Mouse (Mus musculus) kidney, embryonic 15.5 days (tissue): ENCODE data around the gene Nktr. TPM values are rescaled to one million over a fixed set of nuclear protein-coding genes. Genes with fewer than 3 reads are reported as not detected.
A peak's percentile ranks its signal among the peaks of the same experiment; 100 is the strongest.

Experiments used
- ATAC-seq: fragments of 200-750 bp; cut with Nextera tagmentation; replicated peaks from 2 replicates; pipeline ENCODE4 v1.8.0; 2017; ENCODE audit warnings: moderate TSS enrichment; ENCODE audit not compliant: low FRiP score
- H3K27ac ChIP-seq: fragments of 300-500 bp; sonication (generic); 2 replicates; pipeline ENCODE4 v1.5.1; 2015; ENCODE audit warnings: mild to moderate bottlenecking, inconsistent platforms
- H3K27me3 ChIP-seq: fragments of 300-500 bp; sonication (generic); 2 replicates; pipeline ENCODE4 v1.6.1; 2015; ENCODE audit warnings: inconsistent platforms
- H3K36me3 ChIP-seq: fragments of 300-500 bp; sonication (generic); 2 replicates; pipeline ENCODE4 v1.6.1; 2015; ENCODE audit warnings: inconsistent platforms
- H3K4me1 ChIP-seq: fragments of 300-500 bp; sonication (generic); 2 replicates; pipeline ENCODE4 v1.6.1; 2015; ENCODE audit warnings: inconsistent platforms
- H3K4me2 ChIP-seq: fragments of 300-500 bp; sonication (generic); 2 replicates; pipeline ENCODE4 v1.6.1; 2015; ENCODE audit warnings: moderate library complexity, mild to moderate bottlenecking, inconsistent platforms
- H3K4me3 ChIP-seq: fragments of 300-500 bp; sonication (generic); replicated peaks from 2 replicates; pipeline ENCODE4 v1.5.1; 2015; ENCODE audit warnings: mild to moderate bottlenecking, inconsistent platforms
- H3K9ac ChIP-seq: fragments of 300-500 bp; sonication (generic); 2 replicates; pipeline ENCODE4 v1.6.1; 2015; ENCODE audit warnings: mild to moderate bottlenecking, inconsistent platforms
- H3K9me3 ChIP-seq: fragments of 300-500 bp; sonication (generic); replicated peaks from 2 replicates; pipeline ENCODE4 v1.6.1; 2016; ENCODE audit warnings: inconsistent platforms
- WGBS: fragments of 180-500 bp; shearing (Covaris S2); methylation state at CpG from one replicate; pipeline ENCODE4 v1.1.7; 2015; ENCODE audit warnings: mixed read lengths; 5-methylcytosine and 5-hydroxymethylcytosine counted together
- polyA plus RNA-seq: library from polyadenylated mRNA; unstranded; fragments of >200 nt; fragmentation: Nextera tagmentation; extraction: Ambion mirVana; gene quantifications from 2 replicates; pipeline ENCODE4 v1.2.1, GENCODE M21; 2015

Gene Nktr
- polyA plus RNA-seq: 59.6 and 67.8 TPM in 2 replicates

- Histone ChIP-seq H3K9me3 (no peaks in the 10 kb centered on the region), H3K9ac (peak within 1 kb of the TSS; percentile 95), H3K36me3 (peaks cover 7% of the 10 kb centered on the region; the same call in 1 of the 2 replicates), H3K4me3 (peak within 1 kb of the TSS; percentile 87), H3K27ac (peak within 1 kb of the TSS; percentile 96), H3K4me2 (peak within 1 kb of the TSS; percentile 87), H3K4me1 (peaks cover 22% of the 10 kb centered on the region), H3K27me3 (no peaks in the 10 kb centered on the region)
- ATAC-seq: peak; percentile 99
- under 1% methylated on average over 61 of the region's 61 CpGs for WGBS
Observed at GRCm38 (mm10) chr9:121718792-121719318, at the start of gene Nktr. TSS of gene Nktr (plus strand) at chr9:121719169.

- Histone ChIP-seq H3K9ac (peak overlapping the region; percentile 12; the same call in 1 of the 2 replicates), H3K27me3 (peaks cover 62% of the 10 kb centered on the region), H3K4me1 (peaks cover 30% of the 10 kb centered on the region), H3K4me3 (peak overlapping the region; percentile 30), H3K4me2 (peak overlapping the region; percentile 64), H3K9me3 (no peaks in the 10 kb centered on the region), H3K27ac (no peak overlapping the region), H3K36me3 (no peaks in the 10 kb centered on the region)
- 0% methylated on average over 28 of the region's 28 CpGs for WGBS
- ATAC-seq: peak; percentile 76
Observed at GRCm38 (mm10) chr9:121669348-121669791, 49.6 kb upstream of the Nktr start.

GRCm38 (mm10) chr9:121671300-121671699 is 47.7 kb upstream of the Nktr start:
- no peak for ATAC-seq
- 22% methylated on average over 7 of the region's 7 CpGs for WGBS
- H3K4me3 ChIP-seq: no peak overlapping the region

GRCm38 (mm10) chr9:121672311-121672710 is 46.7 kb upstream of the Nktr start:
- H3K4me1 ChIP-seq: peaks cover 28% of the 10 kb centered on the region
- 53% methylated on average over 5 of the region's 5 CpGs for WGBS
- no peak overlapping the region for H3K27ac ChIP-seq
- ATAC-seq: no peak
- H3K36me3 ChIP-seq: no peaks in the 10 kb centered on the region
- no peaks in the 10 kb centered on the region for H3K9me3 ChIP-seq
- H3K27me3 ChIP-seq: peaks cover 39% of the 10 kb centered on the region
- no peak overlapping the region for H3K9ac ChIP-seq
- H3K4me2 ChIP-seq: no peak overlapping the region
- no peak overlapping the region for H3K4me3 ChIP-seq

More at GRCm38 (mm10) chr9:121671300-121671699, 47.7 kb upstream of the Nktr start:
- Histone ChIP-seq H3K36me3 (no peaks in the 10 kb centered on the region), H3K9ac (no peak overlapping the region), H3K27me3 (peaks cover 46% of the 10 kb centered on the region), H3K4me2 (no peak overlapping the region), H3K27ac (no peak overlapping the region), H3K9me3 (no peaks in the 10 kb centered on the region), H3K4me1 (peaks cover 33% of the 10 kb centered on the region)

- WGBS: 75% methylated on average over 5 of the region's 5 CpGs
- H3K4me2 ChIP-seq: no peak overlapping the region
- no peaks in the 10 kb centered on the region for H3K9me3 ChIP-seq
- H3K36me3 ChIP-seq: no peaks in the 10 kb centered on the region
- peaks cover 28% of the 10 kb centered on the region for H3K4me1 ChIP-seq
- ATAC-seq: no peak
- no peak overlapping the region for H3K27ac ChIP-seq
- H3K4me3 ChIP-seq: no peak overlapping the region
- peaks cover 25% of the 10 kb centered on the region for H3K27me3 ChIP-seq
- no peak overlapping the region for H3K9ac ChIP-seq
Observed at GRCm38 (mm10) chr9:121673716-121674115, 45.3 kb upstream of the Nktr start.

- Histone ChIP-seq H3K4me3 (no peak overlapping the region), H3K36me3 (no peaks in the 10 kb centered on the region), H3K27me3 (peaks cover 13% of the 10 kb centered on the region), H3K4me2 (no peak overlapping the region), H3K9ac (no peak overlapping the region), H3K4me1 (peaks cover 23% of the 10 kb centered on the region), H3K27ac (no peak overlapping the region), H3K9me3 (no peaks in the 10 kb centered on the region)
- 61% methylated on average over 9 of the region's 9 CpGs for WGBS
- ATAC-seq: no peak
Observed at GRCm38 (mm10) chr9:121675011-121675410, 44.0 kb upstream of the Nktr start.

GRCm38 (mm10) chr9:121675556-121675955 is 43.4 kb upstream of the Nktr start:
- Histone ChIP-seq H3K27ac (no peak overlapping the region), H3K9ac (no peak overlapping the region), H3K4me3 (no peak overlapping the region), H3K4me2 (no peak overlapping the region), H3K4me1 (peaks cover 21% of the 10 kb centered on the region), H3K36me3 (no peaks in the 10 kb centered on the region), H3K9me3 (no peaks in the 10 kb centered on the region), H3K27me3 (peaks cover 8% of the 10 kb centered on the region)
- WGBS: 75% methylated on average over 2 of the region's 2 CpGs
- no peak for ATAC-seq

- Histone ChIP-seq H3K36me3 (0 out of 2 replicates have a peak, but pooled peaks cover 4% of the 10 kb centered on the region), H3K27me3 (no peaks in the 10 kb centered on the region), H3K9me3 (no peaks in the 10 kb centered on the region), H3K4me1 (peaks cover 21% of the 10 kb centered on the region), H3K9ac (no peak overlapping the region), H3K4me3 (no peak overlapping the region), H3K4me2 (no peak overlapping the region), H3K27ac (no peak overlapping the region)
- 40% methylated on average over 4 of the region's 4 CpGs for WGBS
- no peak for ATAC-seq
Observed at GRCm38 (mm10) chr9:121677069-121677468, 41.9 kb upstream of the Nktr start.

GRCm38 (mm10) chr9:121677476-121677875 is 41.5 kb upstream of the Nktr start:
- Histone ChIP-seq H3K4me3 (no peak overlapping the region), H3K27ac (no peak overlapping the region), H3K9ac (no peak overlapping the region), H3K4me1 (peaks cover 17% of the 10 kb centered on the region), H3K9me3 (no peaks in the 10 kb centered on the region), H3K36me3 (peaks cover 8% of the 10 kb centered on the region; the same call in 1 of the 2 replicates), H3K27me3 (no peaks in the 10 kb centered on the region), H3K4me2 (no peak overlapping the region)
- no peak for ATAC-seq
- 67% methylated on average over 8 of the region's 8 CpGs for WGBS

GRCm38 (mm10) chr9:121679549-121679948 is 39.4 kb upstream of the Nktr start:
- Histone ChIP-seq H3K36me3 (peaks cover 22% of the 10 kb centered on the region), H3K4me1 (peaks cover 15% of the 10 kb centered on the region), H3K9me3 (no peaks in the 10 kb centered on the region), H3K4me3 (no peak overlapping the region), H3K27me3 (no peaks in the 10 kb centered on the region), H3K4me2 (no peak overlapping the region), H3K9ac (no peak overlapping the region), H3K27ac (no peak overlapping the region)
- WGBS: 24% methylated on average over 6 of the region's 6 CpGs
- ATAC-seq: 0 out of 2 replicates have a peak, but pooled peaks have one; percentile 49

GRCm38 (mm10) chr9:121681191-121681590 is 37.8 kb upstream of the Nktr start:
- 74% methylated on average over 8 of the region's 8 CpGs for WGBS
- no peak overlapping the region for H3K4me3 ChIP-seq
- ATAC-seq: no peak

GRCm38 (mm10) chr9:121682037-121682680 is 36.8 kb upstream of the Nktr start:
- Histone ChIP-seq H3K9ac (no peak overlapping the region), H3K27ac (no peak overlapping the region), H3K4me1 (peaks cover 8% of the 10 kb centered on the region), H3K4me2 (no peak overlapping the region), H3K27me3 (no peaks in the 10 kb centered on the region), H3K9me3 (no peaks in the 10 kb centered on the region), H3K4me3 (no peak overlapping the region), H3K36me3 (peaks cover 35% of the 10 kb centered on the region)
- ATAC-seq: no peak
- 77% methylated on average over 18 of the region's 18 CpGs for WGBS

More at GRCm38 (mm10) chr9:121681191-121681590, 37.8 kb upstream of the Nktr start:
- peaks cover 32% of the 10 kb centered on the region for H3K36me3 ChIP-seq
- H3K27me3 ChIP-seq: no peaks in the 10 kb centered on the region
- no peak overlapping the region for H3K4me2 ChIP-seq
- no peaks in the 10 kb centered on the region for H3K9me3 ChIP-seq
- peaks cover 12% of the 10 kb centered on the region for H3K4me1 ChIP-seq
- no peak overlapping the region for H3K9ac ChIP-seq
- no peak overlapping the region for H3K27ac ChIP-seq
